Mouse (Mus musculus) cerebellum, adult 2 months (tissue): ENCODE measurements at regions not wholly inside any gene's neighbourhood (a gene's known extent, or its start where the extent isn't known, plus 50 kb on each side); places are given as distances from the start of the nearest gene placed in this dataset.

Source experiments
- DNase-seq, 2 experiments: peaks; one replicate each; pipeline ENCODE4 v3.0.0; 2021
- H3K27ac ChIP-seq: fragments of 200-500 bp; 2 replicates; pipeline ENCODE4 v1.5.1; 2012; ENCODE audit warnings: low read length, control low read depth, inconsistent platforms; ENCODE audit not compliant: insufficient read depth
- H3K27me3 ChIP-seq: fragments of 200-500 bp; 2 replicates; pipeline ENCODE4 v1.6.1; 2012; ENCODE audit warnings: inconsistent platforms, mild to moderate bottlenecking, low read length, moderate library complexity; ENCODE audit not compliant: control insufficient read depth, insufficient read depth
- H3K4me1 ChIP-seq: fragments of 200-500 bp; 2 replicates; pipeline ENCODE4 v1.6.1; 2011; ENCODE audit warnings: low read length; ENCODE audit not compliant: control insufficient read depth, insufficient read depth
- H3K4me3 ChIP-seq: fragments of 200-500 bp; replicated peaks from 2 replicates; pipeline ENCODE3; 2011; ENCODE audit warnings: mild to moderate bottlenecking, low read depth, low read length, control low read depth; ENCODE audit not compliant: insufficient read depth
- CTCF ChIP-seq: fragments of 200-500 bp; IDR thresholded peaks from 2 replicates; pipeline ENCODE4 v1.5.1; 2011; ENCODE audit warnings: low read depth, mild to moderate bottlenecking, control low read depth, low read length, moderate library complexity, borderline replicate concordance; ENCODE audit not compliant: insufficient read depth
- POLR2A ChIP-seq: fragments of 200-500 bp; IDR thresholded peaks from 2 replicates; pipeline ENCODE4 v1.6.1; 2011; ENCODE audit warnings: low read length, control low read depth, borderline replicate concordance; ENCODE audit not compliant: insufficient read depth
- WGBS: fragments of 180-500 bp; shearing (Covaris S2); methylation state at CpG from one replicate; pipeline ENCODE4 v1.1.7; 2018; 5-methylcytosine and 5-hydroxymethylcytosine counted together

DNA sequence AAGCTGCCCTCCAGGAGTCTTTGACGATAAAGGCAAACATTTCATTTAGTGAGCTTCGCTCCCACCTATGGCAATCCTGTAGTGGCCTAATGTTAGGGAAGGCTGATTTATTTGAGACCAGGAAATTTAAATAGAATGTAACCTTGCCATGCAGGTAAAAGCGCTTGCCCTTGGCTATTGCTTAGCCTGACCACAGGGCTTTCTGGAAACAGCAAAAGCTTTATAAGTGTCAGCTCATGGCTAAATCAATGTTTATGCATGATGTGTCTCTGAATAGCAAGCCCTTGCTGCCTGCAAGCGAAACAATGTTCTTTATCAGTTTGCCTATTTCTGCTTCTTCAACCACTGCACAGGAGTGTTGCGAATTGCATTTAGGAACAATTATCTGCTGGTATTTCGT, 419.7 kb upstream of the Tenm3 start:
- Histone ChIP-seq H3K4me3 (no peak overlapping the region), H3K27ac (no peak overlapping the region), H3K27me3 (no peaks in the 10 kb centered on the region; the same call in 1 of the 2 replicates), H3K4me1 (no peaks in the 10 kb centered on the region)
- 44% methylated on average over 6 of the region's 6 CpGs for WGBS
- TF ChIP-seq POLR2A (no peak), CTCF (no peak)
- no peak for DNase-seq

DNA sequence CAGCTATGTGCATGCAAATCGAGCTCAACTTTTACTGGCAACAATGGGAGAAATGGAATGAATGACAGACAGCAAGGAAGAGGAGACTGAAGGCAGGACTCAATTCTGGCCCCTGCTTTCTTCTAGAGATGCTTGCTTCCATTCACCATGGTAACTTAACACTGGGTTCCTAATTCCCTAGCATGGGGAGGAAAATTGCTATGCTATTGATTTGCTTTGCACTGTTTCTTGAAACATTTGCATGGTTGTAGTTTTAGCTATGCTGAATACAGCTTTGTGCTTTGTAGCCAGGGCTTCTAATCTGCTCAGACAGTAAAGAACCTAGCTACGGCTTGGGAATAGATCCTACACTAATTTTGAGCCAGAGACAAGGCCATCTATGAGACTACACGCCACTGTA, 419.0 kb upstream of the Tenm3 start:
- 39% methylated on average over 3 of the region's 3 CpGs for WGBS
- H3K27ac ChIP-seq: no peak overlapping the region
- DNase-seq: no peak
- H3K27me3 ChIP-seq: no peaks in the 10 kb centered on the region; the same call in 1 of the 2 replicates
- TF ChIP-seq POLR2A: no peak
- no peak for TF ChIP-seq CTCF
- no peaks in the 10 kb centered on the region for H3K4me1 ChIP-seq
- no peak overlapping the region for H3K4me3 ChIP-seq

GRCm38 (mm10) chr8:49255954-49256353, 412.2 kb upstream of the Tenm3 start:
- 83% methylated on average over 2 of the region's 2 CpGs for WGBS
- H3K27ac ChIP-seq: no peak overlapping the region
- TF ChIP-seq CTCF (no peak), POLR2A (no peak)
- H3K4me1 ChIP-seq: no peaks in the 10 kb centered on the region
- no peak for DNase-seq
- H3K4me3 ChIP-seq: no peak overlapping the region
- no peaks in the 10 kb centered on the region; the same call in 1 of the 2 replicates for H3K27me3 ChIP-seq

DNA sequence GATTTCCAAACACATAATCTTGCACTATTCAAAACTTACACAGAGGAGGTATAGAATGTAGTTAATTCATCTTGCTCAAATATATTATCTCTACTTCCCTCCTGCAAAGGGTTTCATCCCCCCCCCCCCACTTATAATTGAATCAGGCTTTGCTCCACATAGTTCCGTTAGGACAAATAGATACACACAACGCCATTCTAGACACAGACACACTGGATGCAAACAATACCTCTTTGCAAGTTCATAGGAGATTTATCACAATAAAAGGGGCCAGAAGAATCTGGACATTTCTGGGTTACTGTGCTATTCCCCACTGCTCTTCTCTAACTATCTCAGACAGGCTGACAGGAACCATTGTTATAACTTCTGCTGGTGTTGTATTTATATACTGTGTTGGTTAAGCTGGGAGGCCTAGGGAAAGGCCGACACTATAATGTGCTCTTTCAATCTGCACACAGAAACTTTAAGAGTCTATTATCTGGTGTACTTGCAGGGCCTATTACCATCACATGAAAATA, 410.6 kb upstream of the Tenm3 start:
- no peak for DNase-seq
- H3K4me1 ChIP-seq: no peaks in the 10 kb centered on the region
- H3K4me3 ChIP-seq: no peak overlapping the region
- WGBS: 32% methylated on average over 3 of the region's 3 CpGs
- H3K27ac ChIP-seq: no peak overlapping the region
- TF ChIP-seq CTCF (no peak), POLR2A (no peak)
- H3K27me3 ChIP-seq: no peaks in the 10 kb centered on the region; the same call in 1 of the 2 replicates

- Histone ChIP-seq H3K4me3 (no peak overlapping the region), H3K4me1 (no peaks in the 10 kb centered on the region), H3K27me3 (no peaks in the 10 kb centered on the region), H3K27ac (no peak overlapping the region)
- no peak for DNase-seq
- WGBS: 49% methylated on average over 5 of the region's 5 CpGs
- no peak for TF ChIP-seq POLR2A
- no peak for TF ChIP-seq CTCF
These were observed 399.3 kb upstream of the Tenm3 start for GRCm38 (mm10) chr8:49243002-49243401.

GRCm38 (mm10) chr8:49236822-49237071, 393.0 kb upstream of the Tenm3 start:
- Histone ChIP-seq H3K4me1 (no peaks in the 10 kb centered on the region), H3K27me3 (no peaks in the 10 kb centered on the region), H3K4me3 (no peak overlapping the region), H3K27ac (no peak overlapping the region)
- no peak for DNase-seq
- 65% methylated on average over 4 of the region's 4 CpGs for WGBS
- TF ChIP-seq POLR2A (no peak), CTCF (no peak)

- no peak overlapping the region for H3K4me3 ChIP-seq
- DNase-seq: no peak
- no peak overlapping the region for H3K27ac ChIP-seq
- no peaks in the 10 kb centered on the region for H3K27me3 ChIP-seq
- TF ChIP-seq POLR2A (no peak), CTCF (no peak)
- no peaks in the 10 kb centered on the region for H3K4me1 ChIP-seq
- 59% methylated on average over 7 of the region's 7 CpGs for WGBS
These were observed 392.5 kb upstream of the Tenm3 start for GRCm38 (mm10) chr8:49236021-49236821.

DNA sequence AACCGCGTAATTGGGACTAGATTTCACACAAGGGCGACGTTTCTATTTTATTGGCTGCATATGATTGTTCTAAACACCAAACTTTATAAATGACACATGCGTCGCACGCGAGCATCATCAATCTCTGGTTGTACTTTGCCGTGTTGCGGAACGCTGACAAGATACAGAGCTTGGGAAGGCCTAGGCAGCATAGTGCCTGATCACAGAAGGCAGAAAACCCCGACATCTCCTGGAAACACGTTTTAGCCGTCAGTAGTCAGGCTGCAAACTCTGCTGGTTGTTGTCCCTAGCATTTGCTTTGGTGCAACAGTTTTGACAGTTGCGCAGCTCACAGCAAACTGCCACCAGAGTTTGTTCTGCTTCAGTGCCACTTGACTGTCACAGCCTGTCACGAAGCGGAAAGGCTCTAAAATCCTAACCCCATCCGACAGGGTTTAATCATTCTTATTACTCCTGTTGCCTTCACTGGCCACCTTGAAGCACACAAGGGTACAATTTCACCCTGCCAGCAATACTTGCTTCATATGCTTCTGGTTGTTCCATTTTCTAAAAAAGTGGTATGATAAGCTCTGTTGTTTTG, 380.2 kb upstream of the Tenm3 start:
- H3K4me1 ChIP-seq: no peaks in the 10 kb centered on the region
- 53% methylated on average over 18 of the region's 18 CpGs for WGBS
- no peaks in the 10 kb centered on the region; the same call in 1 of the 2 replicates for H3K27me3 ChIP-seq
- H3K27ac ChIP-seq: no peak overlapping the region
- TF ChIP-seq CTCF (no peak), POLR2A (no peak)
- DNase-seq: no peak
- no peak overlapping the region for H3K4me3 ChIP-seq
